In the genomic region with DNA sequence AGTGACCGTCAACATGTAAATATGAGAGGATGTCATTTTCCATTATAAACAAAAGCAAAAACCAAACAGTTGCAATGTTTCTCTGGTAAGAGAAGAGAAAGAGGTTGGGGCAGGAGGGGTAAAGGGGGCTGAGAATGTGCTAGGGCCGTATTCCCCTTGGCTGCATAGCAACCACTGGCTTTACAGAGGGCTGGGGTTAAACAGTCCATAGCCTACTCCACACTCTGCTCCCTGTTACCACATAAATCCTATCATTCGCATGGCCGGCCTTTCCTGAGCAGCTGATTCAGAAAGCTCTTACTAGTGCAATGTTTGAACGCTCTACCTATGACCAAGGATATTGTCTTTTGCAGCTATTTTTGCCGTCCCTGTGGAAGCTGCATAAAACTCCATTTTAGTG, we compare ENCODE assay signal across 27 mouse cellular contexts.
DNase-seq lines count a peak whose midpoint lies in the region; ATAC-seq and TF ChIP-seq lines count a peak whose summit lies in the region.
"Had no signal": no experiment of that assay in that cellular context is flagged by ENCODE, and none has a peak within 500 bp of the region (broad histone marks: within the 10 kb centered on the region; RNA-seq: fewer than 3 reads in every experiment).

No protein-coding gene starts in this region.

- no peak overlapping the region for H3K4me3 ChIP-seq in embryonic facial prominence, embryonic 11.5 days (ENCODE audit: low read depth, low read length)
- H3K4me3 ChIP-seq in embryonic facial prominence, embryonic 10.5 days, result no peak overlapping the region
- no peak overlapping the region for H3K4me3 ChIP-seq in hindbrain, postnatal 0 days (ENCODE audit: low read length)
- no peak overlapping the region for H3K4me3 ChIP-seq in hindbrain, embryonic 11.5 days (ENCODE audit: low read depth, low read length)
- H3K4me3 ChIP-seq: embryonic facial prominence, embryonic 12.5 days; heart, embryonic 13.5 days; hindbrain, embryonic 12.5 days; neural tube, embryonic 15.5 days had no signal

- no peak overlapping the region for H3K9ac ChIP-seq in embryonic facial prominence, embryonic 11.5 days (replicated peaks; ENCODE audit: low read length)
- no peak overlapping the region for H3K9ac ChIP-seq in hindbrain, postnatal 0 days (replicated peaks; ENCODE audit: low read length)
- no peak overlapping the region for H3K9ac ChIP-seq in hindbrain, embryonic 11.5 days (ENCODE audit: low read depth, low read length)
- H3K9ac ChIP-seq: embryonic facial prominence, embryonic 12.5 days; heart, embryonic 13.5 days; hindbrain, embryonic 12.5 days; liver, embryonic 14.5 days; neural tube, embryonic 15.5 days had no signal

- ATAC-seq in embryonic facial prominence, embryonic 11.5 days (replicated peaks; ENCODE audit: insufficient number of reproducible peaks, low FRiP score, low TSS enrichment, low read depth), result no peak
- no peak for ATAC-seq in hindbrain, postnatal 0 days
- no peak for ATAC-seq in hindbrain, embryonic 11.5 days (ENCODE audit: low FRiP score)
- ATAC-seq: intestine, postnatal 0 days; Patski had no signal

- TF ChIP-seq POLR2A in brain, embryonic 14.5 days (IDR thresholded peaks at IDR 0.05; ENCODE audit: borderline replicate concordance, extremely low read depth, insufficient read depth, insufficient read length, poor library complexity, severe bottlenecking), result no peak

- DNase-seq in embryonic facial prominence, embryonic 11.5 days (ENCODE audit: low spot score), result peak; percentile 3
- DNase-seq in embryonic facial prominence, embryonic 10.5 days (ENCODE audit: low spot score), result no peak
- DNase-seq in hindbrain, postnatal 0 days (ENCODE audit: low spot score), result peak; percentile 10
- no peak for DNase-seq in hindbrain, embryonic 11.5 days (ENCODE audit: low spot score)
- DNase-seq in brain, embryonic 14.5 days (ENCODE audit: low read depth), result peak; percentile 40
- peak; percentile 29 for DNase-seq in retina, embryonic 14.5 days (ENCODE audit: low spot score)
- no peak for DNase-seq in urinary bladder, postnatal 36 days (ENCODE audit: low spot score in 2 of 2)
- DNase-seq: adrenal gland, postnatal 10 days; cerebellum, adult 11 months; cerebellum, adult 9-10 months; cerebellum, postnatal 36 days; heart, postnatal 14 days; kidney, postnatal 25 days; liver; lung, adult 2 months; lung, postnatal 10 days; right cerebral cortex, adult 18-20 months; spleen, adult 18-20 months; thymus, postnatal 25 days had no signal

- no peaks in the 10 kb centered on the region for H3K9me3 ChIP-seq in embryonic facial prominence, embryonic 11.5 days (replicated peaks; ENCODE audit: control insufficient read depth, low read length)
- H3K9me3 ChIP-seq in embryonic facial prominence, embryonic 10.5 days, result no peaks in the 10 kb centered on the region
- no peaks in the 10 kb centered on the region for H3K9me3 ChIP-seq in hindbrain, postnatal 0 days (ENCODE audit: low read length)
- no peaks in the 10 kb centered on the region for H3K9me3 ChIP-seq in hindbrain, embryonic 11.5 days (ENCODE audit: control insufficient read depth, low read length)
- H3K9me3 ChIP-seq: embryonic facial prominence, embryonic 12.5 days; heart, embryonic 13.5 days; hindbrain, embryonic 12.5 days; neural tube, embryonic 15.5 days had no signal

- H3K4me2 ChIP-seq in embryonic facial prominence, embryonic 11.5 days (ENCODE audit: low read depth, low read length), result no peak overlapping the region
- no peak overlapping the region for H3K4me2 ChIP-seq in hindbrain, postnatal 0 days (ENCODE audit: low read depth, low read length)
- no peak overlapping the region for H3K4me2 ChIP-seq in hindbrain, embryonic 11.5 days (replicated peaks; ENCODE audit: low read depth, low read length)
- H3K4me2 ChIP-seq: embryonic facial prominence, embryonic 12.5 days; heart, embryonic 13.5 days; hindbrain, embryonic 12.5 days; neural tube, embryonic 15.5 days had no signal

- no peaks in the 10 kb centered on the region for H3K27me3 ChIP-seq in embryonic facial prominence, embryonic 11.5 days (ENCODE audit: control insufficient read depth, insufficient read depth, low read length)
- no peaks in the 10 kb centered on the region for H3K27me3 ChIP-seq in embryonic facial prominence, embryonic 10.5 days (replicated peaks; ENCODE audit: low read depth, poor library complexity, severe bottlenecking)
- H3K27me3 ChIP-seq in hindbrain, postnatal 0 days (ENCODE audit: insufficient read depth, low read length), result no peaks in the 10 kb centered on the region
- no peaks in the 10 kb centered on the region for H3K27me3 ChIP-seq in hindbrain, embryonic 11.5 days (ENCODE audit: control insufficient read depth, insufficient read depth, low read length)
- H3K27me3 ChIP-seq: embryonic facial prominence, embryonic 12.5 days; heart, embryonic 13.5 days; hindbrain, embryonic 12.5 days; neural tube, embryonic 15.5 days; Patski had no signal

- H3K36me3 ChIP-seq in embryonic facial prominence, embryonic 11.5 days (replicated peaks; ENCODE audit: control insufficient read depth, insufficient read depth, low read depth, low read length), result no peaks in the 10 kb centered on the region
- no peaks in the 10 kb centered on the region for H3K36me3 ChIP-seq in embryonic facial prominence, embryonic 10.5 days (replicated peaks)
- no peaks in the 10 kb centered on the region for H3K36me3 ChIP-seq in hindbrain, postnatal 0 days (ENCODE audit: insufficient read depth, low read length)
- no peaks in the 10 kb centered on the region for H3K36me3 ChIP-seq in hindbrain, embryonic 11.5 days (ENCODE audit: control insufficient read depth, insufficient read depth, low read length)
- H3K36me3 ChIP-seq: embryonic facial prominence, embryonic 12.5 days; heart, embryonic 13.5 days; hindbrain, embryonic 12.5 days; neural tube, embryonic 15.5 days had no signal

- 80% methylated on average over 6 of the region's 6 CpGs for WGBS in embryonic facial prominence, embryonic 11.5 days
- WGBS in embryonic facial prominence, embryonic 10.5 days, result 72% methylated on average over 6 of the region's 6 CpGs
- 72% methylated on average over 6 of the region's 6 CpGs for WGBS in hindbrain, postnatal 0 days
- 90% methylated on average over 6 of the region's 6 CpGs for WGBS in hindbrain, embryonic 11.5 days

- H3K27ac ChIP-seq in embryonic facial prominence, embryonic 11.5 days (replicated peaks; ENCODE audit: low read depth, low read length), result no peak overlapping the region
- no peak overlapping the region for H3K27ac ChIP-seq in embryonic facial prominence, embryonic 10.5 days (replicated peaks)
- no peak overlapping the region for H3K27ac ChIP-seq in hindbrain, postnatal 0 days
- H3K27ac ChIP-seq in hindbrain, embryonic 11.5 days (ENCODE audit: low read depth, low read length), result no peak overlapping the region
- H3K27ac ChIP-seq: embryonic facial prominence, embryonic 12.5 days; heart, embryonic 13.5 days; hindbrain, embryonic 12.5 days; liver, embryonic 14.5 days; macrophage; neural tube, embryonic 15.5 days had no signal

- TF ChIP-seq CTCF in hindbrain, postnatal 0 days (IDR thresholded peaks at IDR 0.05; ENCODE audit: low read depth), result no peak
- no peak for TF ChIP-seq CTCF in brain, embryonic 14.5 days (IDR thresholded peaks at IDR 0.05; ENCODE audit: borderline replicate concordance, extremely low read depth, insufficient read depth, insufficient read length)

- no peaks in the 10 kb centered on the region for H3K4me1 ChIP-seq in embryonic facial prominence, embryonic 11.5 days (ENCODE audit: control insufficient read depth, insufficient read depth, low read length)
- peaks cover 9% of the 10 kb centered on the region; the same call in 1 of the 2 replicates for H3K4me1 ChIP-seq in embryonic facial prominence, embryonic 10.5 days
- no peaks in the 10 kb centered on the region for H3K4me1 ChIP-seq in hindbrain, postnatal 0 days (ENCODE audit: insufficient read depth, low read length)
- no peaks in the 10 kb centered on the region for H3K4me1 ChIP-seq in hindbrain, embryonic 11.5 days (replicated peaks; ENCODE audit: control insufficient read depth, insufficient read depth, low read length)
- H3K4me1 ChIP-seq: embryonic facial prominence, embryonic 12.5 days; hindbrain, embryonic 12.5 days; neural tube, embryonic 15.5 days had no signal

Comparison
In these comparisons a context has a peak if more than half of its experiments do, and no peak if none do; other contexts are left out.
1. DNase-seq: peak in embryonic facial prominence, embryonic 11.5 days (single experiment), hindbrain, postnatal 0 days (single experiment), brain, embryonic 14.5 days (single experiment) and retina, embryonic 14.5 days (single experiment); none in embryonic facial prominence, embryonic 10.5 days (single experiment), hindbrain, embryonic 11.5 days (single experiment) and urinary bladder, postnatal 36 days (0 of 2).